Mouse (Mus musculus) CH12.LX (cell line): ENCODE data around the gene Blzf1. TPM values are rescaled to one million over a fixed set of nuclear protein-coding genes. Genes with fewer than 3 reads are reported as not detected.

Experiments
- DNase-seq: peaks from one replicate; pipeline ENCODE4 v3.0.0-alpha.2; 2013; ENCODE audit errors: extremely low read depth
- H3K27ac ChIP-seq: 2 replicates; pipeline ENCODE4 v1.5.1; 2012; ENCODE audit warnings: low read depth, mild to moderate bottlenecking, control low read depth, moderate library complexity; ENCODE audit not compliant: insufficient read depth
- H3K27me3 ChIP-seq: replicated peaks from 2 replicates; pipeline ENCODE3; 2012; ENCODE audit warnings: inconsistent platforms
- H3K36me3 ChIP-seq, 2 experiments: replicated peaks in 1 of 2; 2 replicates each; pipeline versions ENCODE3 to v1.6.1; 2012; ENCODE audit warnings: inconsistent platforms in 1 of 2, low read length in 1 of 2, mild to moderate bottlenecking in 1 of 2, mixed read lengths in 1 of 2, moderate library complexity in 1 of 2; ENCODE audit not compliant: control insufficient read depth in 1 of 2, insufficient read depth in 1 of 2
- H3K4me1 ChIP-seq, 2 experiments: 2 replicates each; pipeline ENCODE4 v1.6.1; 2012; ENCODE audit warnings: inconsistent platforms in 1 of 2, moderate library complexity in 1 of 2; ENCODE audit not compliant: insufficient read depth in 2 of 2, control insufficient read depth in 1 of 2
- H3K4me2 ChIP-seq: 2 replicates; pipeline ENCODE4 v1.6.1; 2012; ENCODE audit warnings: low read depth, mild to moderate bottlenecking, control low read depth; ENCODE audit not compliant: poor library complexity, insufficient read depth, severe bottlenecking
- H3K4me3 ChIP-seq, 3 experiments: fragments of 150-350 bp in 1 of 3; sonication (generic) in 1 of 3; replicated peaks in 1 of 3; 2 replicates each; pipeline versions ENCODE3 to v1.5.1; 2011 to 2012; ENCODE audit warnings: low read depth in 2 of 3, low read length in 2 of 3, mild to moderate bottlenecking in 2 of 3, moderate library complexity in 2 of 3, control low read depth in 1 of 3, improper control_type of control experiment in 1 of 3, inconsistent platforms in 1 of 3, mixed read lengths in 1 of 3; ENCODE audit not compliant: poor library complexity in 1 of 3
- H3K79me2 ChIP-seq: replicated peaks from 2 replicates; pipeline ENCODE4 v1.6.1; 2012; ENCODE audit warnings: mild to moderate bottlenecking, moderate library complexity; ENCODE audit not compliant: control insufficient read depth, poor library complexity, insufficient read depth, severe bottlenecking; ENCODE audit errors: extremely low read depth
- H3K9ac ChIP-seq: 2 replicates; pipeline ENCODE4 v1.6.1; 2012; ENCODE audit warnings: low read depth, mild to moderate bottlenecking, control low read depth, moderate library complexity; ENCODE audit not compliant: insufficient read depth
- H3K9me3 ChIP-seq: replicated peaks from 2 replicates; pipeline ENCODE3; 2012; ENCODE audit warnings: low read length, inconsistent platforms, mixed read lengths
- BHLHE40 ChIP-seq: IDR thresholded peaks from 2 replicates; pipeline ENCODE4 v1.6.1; 2011; ENCODE audit warnings: mild to moderate bottlenecking, low read depth, low read length, improper control_type of control experiment
- CHD2 ChIP-seq: IDR thresholded peaks from 2 replicates; pipeline ENCODE4 v1.6.1; 2011; ENCODE audit warnings: low read length, improper control_type of control experiment
- CTCF ChIP-seq, 2 experiments: IDR thresholded peaks in 1 of 2; conservative IDR thresholded peaks in 1 of 2; 2 replicates each; pipeline ENCODE4 v1.5.1; 2011 to 2012; ENCODE audit warnings: low read depth in 2 of 2, low read length in 2 of 2, improper control_type of control experiment in 1 of 2, inconsistent platforms in 1 of 2, mild to moderate bottlenecking in 1 of 2, moderate library complexity in 1 of 2
- E2F4 ChIP-seq: IDR thresholded peaks from 2 replicates; pipeline ENCODE4 v1.6.1; 2011; ENCODE audit warnings: low read depth, low read length, improper control_type of control experiment; ENCODE audit not compliant: insufficient replicate concordance
- ELF1 ChIP-seq: IDR thresholded peaks from 2 replicates; pipeline ENCODE4 v1.6.1; 2014; ENCODE audit warnings: low read depth, mild to moderate bottlenecking, inconsistent platforms, low read length, improper control_type of control experiment
- HCFC1 ChIP-seq: IDR thresholded peaks from 2 replicates; pipeline ENCODE4 v1.6.1; 2012; ENCODE audit warnings: low read depth, mild to moderate bottlenecking, inconsistent platforms, low read length, improper control_type of control experiment
- IRF4 ChIP-seq: IDR thresholded peaks from 2 replicates; pipeline ENCODE4 v1.6.1; 2014; ENCODE audit warnings: low read depth, mild to moderate bottlenecking, inconsistent platforms, low read length, improper control_type of control experiment
- JUND ChIP-seq: conservative IDR thresholded peaks from 2 replicates; pipeline ENCODE4 v1.6.1; 2011; ENCODE audit warnings: low read depth, low read length, improper control_type of control experiment
- MEF2A ChIP-seq: IDR thresholded peaks from 2 replicates; pipeline ENCODE4 v1.6.1; 2014; ENCODE audit warnings: low read depth, mild to moderate bottlenecking, inconsistent platforms, low read length, improper control_type of control experiment, borderline replicate concordance
- MXI1 ChIP-seq: IDR thresholded peaks from 2 replicates; pipeline ENCODE4 v1.6.1; 2011; ENCODE audit warnings: mild to moderate bottlenecking, low read depth, low read length, improper control_type of control experiment
- MYC ChIP-seq: IDR thresholded peaks from 2 replicates; pipeline ENCODE4 v1.6.1; 2011; ENCODE audit warnings: low read depth, mild to moderate bottlenecking, improper control_type of control experiment, low read length
- PAX5 ChIP-seq: IDR thresholded peaks from 2 replicates; pipeline ENCODE4 v1.6.1; 2012; ENCODE audit warnings: low read length, inconsistent platforms, mixed read lengths
- POLR2AphosphoS2 ChIP-seq: IDR thresholded peaks from 2 replicates; pipeline ENCODE4 v1.6.1; 2011; ENCODE audit warnings: low read depth, low read length, improper control_type of control experiment
- RCOR1 ChIP-seq: conservative IDR thresholded peaks from 2 replicates; pipeline ENCODE4 v1.6.1; 2012; ENCODE audit warnings: low read depth, mild to moderate bottlenecking, inconsistent platforms, low read length, improper control_type of control experiment
- SIN3A ChIP-seq: IDR thresholded peaks from 2 replicates; pipeline ENCODE4 v1.6.1; 2012; ENCODE audit warnings: low read length, improper control_type of control experiment, inconsistent platforms
- SMC3 ChIP-seq: IDR thresholded peaks from 2 replicates; pipeline ENCODE4 v1.6.1; 2011; ENCODE audit warnings: low read depth, low read length, improper control_type of control experiment
- TBP ChIP-seq: conservative IDR thresholded peaks from 2 replicates; pipeline ENCODE4 v1.6.1; 2011; ENCODE audit warnings: low read depth, low read length, improper control_type of control experiment
- TCF12 ChIP-seq: IDR thresholded peaks from 2 replicates; pipeline ENCODE4 v1.6.1; 2014; ENCODE audit warnings: low read depth, mild to moderate bottlenecking, inconsistent platforms, low read length, improper control_type of control experiment
- UBTF ChIP-seq: IDR thresholded peaks from 2 replicates; pipeline ENCODE4 v1.6.1; 2012; ENCODE audit warnings: low read depth, mild to moderate bottlenecking, inconsistent platforms, low read length, improper control_type of control experiment, moderate library complexity
- ZC3H11A ChIP-seq: IDR thresholded peaks from 2 replicates; pipeline ENCODE4 v1.6.1; 2012; ENCODE audit warnings: low read depth, mild to moderate bottlenecking, inconsistent platforms, low read length, improper control_type of control experiment
- dilution Hi-C: fragments of 300-500 bp; cut with MboI; formaldehyde crosslinking; loops from 2 replicates; pipeline ENCODE4 v1.14.3; 2020; ENCODE audit warnings: low sequenced_read_pairs; ENCODE audit not compliant: extremely low pct_unique_long_range_greater_than_20kb, extremely low pct_ligation_motif_present
- in situ Hi-C: fragments of 300-500 bp; cut with MboI; formaldehyde crosslinking; loops from 3 replicates; pipeline ENCODE4 v1.14.3; 2019; ENCODE audit warnings: low sequenced_read_pairs, low pct_ligation_motif_present, low pct_unique_long_range_greater_than_20kb, mixed read lengths
- polyA plus RNA-seq: library from polyadenylated mRNA; unstranded; fragments of >175 nt; gene quantifications from 2 replicates; pipeline ENCODE4 v1.2.1, GENCODE M21; 2012; ENCODE audit warnings: low read depth; ENCODE audit not compliant: insufficient read length
- total RNA-seq, 2 experiments: library from RNA; depleted of rRNA; stranded (reverse); fragments of 300-350 nt in 1 of 2; fragments of >200 nt in 1 of 2; gene quantifications; 2 replicates each; pipeline ENCODE4 v1.2.3; 2012 to 2014

The Blzf1 gene
- total and polyA plus RNA-seq, 3 experiments, result 13.7 to 22.2 (median 18.8) TPM

GRCm38 (mm10) chr1:164301949-164302348, 5.3 kb downstream of the Blzf1 start:
- no peaks in the 10 kb centered on the region for H3K27me3 ChIP-seq
- DNase-seq, result no peak
- H3K4me3 ChIP-seq, result no peak overlapping the region
- peaks cover 39 to 69% of the 10 kb centered on the region in 2 experiments for H3K36me3 ChIP-seq
- H3K79me2 ChIP-seq, result peaks cover 9% of the 10 kb centered on the region
- H3K4me1 ChIP-seq, result peaks cover 0 to 14% of the 10 kb centered on the region in 2 experiments; a peak in 2 of 4 replicates
- TF ChIP-seq TCF12, result no peak
- no peak for TF ChIP-seq MEF2A
- no peak overlapping the region for H3K9ac ChIP-seq
- in situ Hi-C loops (loop anchor here (25.0 kb wide), 1 partner anchor 810 kb away; no protein-coding TSS in a partner anchor), dilution Hi-C loops (no loop called here)
- no peak overlapping the region for H3K4me2 ChIP-seq
- no peaks in the 10 kb centered on the region for H3K9me3 ChIP-seq
- no peak overlapping the region for H3K27ac ChIP-seq

DNA sequence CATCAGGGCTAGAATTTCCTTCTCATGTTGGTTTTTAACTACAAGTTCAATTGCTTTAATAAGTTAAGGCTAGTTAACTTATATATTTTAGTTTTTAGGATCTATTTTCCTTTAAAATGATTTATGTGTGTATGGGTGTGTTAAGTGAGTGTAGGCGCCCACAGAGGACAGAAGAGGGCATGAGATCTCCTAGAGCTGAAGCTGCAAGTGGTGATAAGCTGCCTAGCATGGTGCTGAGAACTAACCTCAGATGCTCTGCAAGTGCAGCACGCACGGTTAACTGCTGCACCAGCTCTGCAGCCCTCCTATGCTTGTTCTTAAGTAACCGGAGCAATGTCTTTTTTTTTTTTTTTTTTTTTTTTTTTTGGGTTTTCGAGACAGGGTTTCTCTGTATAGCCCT, 10.8 kb downstream of the Blzf1 start:
- H3K4me2 ChIP-seq, result no peak overlapping the region
- peaks cover 52 to 86% of the 10 kb centered on the region in 2 experiments for H3K36me3 ChIP-seq
- no peaks in the 10 kb centered on the region for H3K9me3 ChIP-seq
- dilution Hi-C loops (no loop called here), in situ Hi-C loops (no loop called here)
- no peaks in the 10 kb centered on the region for H3K79me2 ChIP-seq
- no peak for DNase-seq
- H3K4me1 ChIP-seq, result no peaks in the 10 kb centered on the region; a peak in 1 of 4 replicates
- H3K27me3 ChIP-seq, result no peaks in the 10 kb centered on the region
- H3K4me3 ChIP-seq, result no peak overlapping the region
- H3K9ac ChIP-seq, result no peak overlapping the region
- TF ChIP-seq MXI1, result no peak
- TF ChIP-seq JUND, result no peak
- TF ChIP-seq PAX5, result no peak
- no peak for TF ChIP-seq ELF1
- no peak for TF ChIP-seq CTCF (conservative IDR thresholded peaks at IDR 0.05 in 1 of 2, IDR thresholded peaks at IDR 0.05 in 1 of 2; ENCODE audit: low read depth in 2 of 2, low read length in 2 of 2)
- no peak for TF ChIP-seq UBTF
- TF ChIP-seq BHLHE40, result no peak
- no peak for TF ChIP-seq SMC3
- TF ChIP-seq TCF12, result no peak
- no peak for TF ChIP-seq TBP
- TF ChIP-seq E2F4, result no peak
- TF ChIP-seq IRF4, result no peak
- TF ChIP-seq CHD2, result no peak
- no peak for TF ChIP-seq MYC
- TF ChIP-seq MEF2A, result no peak
- no peak for TF ChIP-seq POLR2AphosphoS2
- TF ChIP-seq ZC3H11A, result no peak
- no peak for TF ChIP-seq SIN3A
- no peak for TF ChIP-seq RCOR1
- TF ChIP-seq HCFC1, result no peak
- no peak overlapping the region for H3K27ac ChIP-seq
